Mouse (Mus musculus) hematopoietic stem cell, adult 5-6 weeks (primary cell): ENCODE results near the gene Lats1. TPM values are rescaled to one million over a fixed set of nuclear protein-coding genes. Genes with fewer than 3 reads are reported as not detected.
A peak's percentile ranks its signal among the peaks of the same experiment; 100 is the strongest.
"Not testable (repeated sequence)": the region's sequence is repeated elsewhere in the genome, so short reads cannot be mapped to it uniquely, and the experiment has no call there.

Experiments used
- ATAC-seq, 2 experiments: fragments of 125-278 bp in 1 of 2; replicated peaks in 1 of 2; 2 replicates each; pipeline ENCODE4 v1.8.0; 2016 to 2017; ENCODE audit warnings: inconsistent platforms in 2 of 2, mild to moderate bottlenecking in 2 of 2, moderate number of reproducible peaks in 2 of 2, low read depth in 1 of 2, moderate TSS enrichment in 1 of 2; ENCODE audit not compliant: low FRiP score in 2 of 2, poor library complexity in 2 of 2, severe bottlenecking in 2 of 2, insufficient read depth in 1 of 2, low TSS enrichment in 1 of 2
- total RNA-seq: library from RNA; stranded (forward); fragments of 172-1452, 232-1000 nt; gene quantifications from 2 replicates; pipeline ENCODE4 v1.2.3, GENCODE M21; 2017

Gene Lats1
- total RNA-seq, 1 experiment from 2014 or later: 28.7 TPM

DNA sequence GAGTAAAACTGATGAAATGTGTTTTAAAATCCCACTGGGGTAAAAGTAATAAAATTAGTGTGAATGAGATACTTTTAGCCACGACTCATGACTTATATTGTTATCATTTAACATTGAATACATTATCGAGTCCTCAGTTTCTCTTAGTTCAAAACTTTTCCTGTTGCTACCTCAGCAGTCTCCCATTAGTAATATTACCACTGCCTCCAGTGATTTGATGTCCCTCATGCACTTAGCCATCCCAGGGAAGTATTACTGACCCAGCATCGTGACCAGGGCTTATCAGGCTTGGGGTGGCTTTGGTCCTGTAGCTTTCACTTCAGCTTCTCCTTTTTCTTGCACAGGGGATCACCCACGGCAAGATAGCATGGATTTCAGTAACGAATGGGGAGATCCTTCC is 29.1 kb downstream of the Lats1 start:
- no peak for ATAC-seq

DNA sequence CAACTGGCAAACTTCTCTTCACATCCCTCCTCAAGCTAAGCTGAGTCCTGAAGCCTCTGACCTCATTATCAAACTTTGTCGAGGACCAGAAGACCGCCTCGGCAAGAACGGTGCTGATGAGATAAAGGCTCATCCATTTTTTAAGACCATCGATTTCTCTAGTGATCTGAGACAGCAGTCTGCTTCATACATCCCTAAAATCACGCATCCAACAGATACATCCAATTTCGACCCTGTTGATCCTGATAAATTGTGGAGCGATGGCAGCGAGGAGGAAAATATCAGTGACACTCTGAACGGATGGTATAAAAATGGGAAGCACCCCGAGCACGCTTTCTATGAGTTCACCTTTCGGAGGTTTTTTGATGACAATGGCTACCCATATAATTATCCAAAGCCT is 31.5 kb downstream of the Lats1 start:
- no peak for ATAC-seq

DNA sequence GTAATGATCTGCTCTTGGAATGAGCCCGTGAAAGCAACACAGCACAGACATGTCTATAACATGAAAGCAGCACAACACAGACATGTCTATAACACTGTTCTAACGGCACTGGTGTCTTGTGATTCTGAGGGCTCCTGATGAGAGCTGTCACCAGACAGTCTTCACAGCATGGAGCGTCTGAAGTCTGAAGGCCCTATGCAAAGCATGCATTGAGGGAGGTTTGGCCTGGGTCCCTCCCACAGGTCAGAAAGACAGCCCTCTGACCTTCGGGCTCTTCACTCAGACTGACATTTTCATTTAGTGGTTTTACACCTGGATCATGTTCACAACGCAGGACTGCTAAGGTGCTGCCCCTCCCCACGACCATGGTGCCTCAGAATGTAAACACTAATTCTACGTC is 34.0 kb downstream of the Lats1 start:
- ATAC-seq: no peak

DNA sequence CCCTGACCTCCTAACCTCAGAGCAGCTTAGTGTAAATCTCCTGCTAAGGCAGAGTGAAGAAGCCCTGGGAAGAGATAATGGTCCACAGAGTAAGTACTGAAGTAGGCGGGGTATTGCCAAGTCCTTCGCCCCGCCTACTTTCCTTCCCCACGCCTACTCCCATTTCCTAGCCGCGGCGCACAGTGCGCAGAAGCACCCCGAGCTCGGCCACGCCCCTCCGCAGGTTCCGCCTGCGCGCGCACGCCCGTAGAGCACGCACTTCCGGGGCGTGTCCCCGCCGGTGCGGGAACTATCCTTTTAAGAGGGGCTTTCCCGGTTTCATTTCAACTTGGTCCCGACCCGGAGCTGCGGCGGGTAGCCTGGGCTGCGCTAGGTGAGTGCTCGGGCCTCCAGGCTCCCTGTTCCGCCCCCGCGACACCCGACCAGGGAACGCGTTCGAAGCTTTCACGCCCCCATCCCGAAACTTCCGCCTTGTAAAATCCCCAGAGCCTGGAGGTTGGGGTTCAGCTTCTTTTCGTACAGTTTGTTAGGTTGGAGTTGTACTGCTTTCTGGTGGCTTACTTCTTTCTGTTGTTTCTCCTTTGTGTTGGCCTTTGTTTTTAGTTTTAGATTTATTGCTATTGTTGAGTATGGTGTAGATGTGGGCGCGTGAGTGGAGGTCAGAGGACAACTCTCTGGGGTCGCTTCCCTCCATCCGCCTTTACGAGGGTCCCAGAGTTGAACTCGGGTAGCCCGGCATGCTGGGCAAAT is 44.9 kb downstream of the Lats1 start, which contains the start of gene Katna1:
Gene Katna1 (plus strand): TSS at position 250 of the 750 bp plus-strand sequence.
- ATAC-seq: peak; percentile 90 to 97

DNA sequence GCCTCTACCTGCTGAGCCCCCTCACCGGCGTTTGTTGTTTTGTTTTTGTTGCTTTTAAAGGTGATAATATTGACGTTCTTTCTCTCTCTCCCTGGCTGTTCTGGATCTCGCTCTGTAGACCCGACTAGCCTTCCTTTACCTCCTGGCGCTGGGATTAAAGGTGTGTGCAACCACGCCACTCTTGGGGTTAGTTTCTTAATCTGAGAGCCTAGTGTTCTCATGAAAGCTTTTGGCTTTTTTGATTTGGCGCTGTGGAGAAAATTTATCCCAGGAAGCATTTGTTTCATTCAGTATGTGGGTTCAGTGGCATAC is 45.4 kb downstream of the Lats1 start:
- 0 out of 4 replicates have a peak, but pooled peaks of 1 of the 2 experiments have one; percentile 9 for ATAC-seq

DNA sequence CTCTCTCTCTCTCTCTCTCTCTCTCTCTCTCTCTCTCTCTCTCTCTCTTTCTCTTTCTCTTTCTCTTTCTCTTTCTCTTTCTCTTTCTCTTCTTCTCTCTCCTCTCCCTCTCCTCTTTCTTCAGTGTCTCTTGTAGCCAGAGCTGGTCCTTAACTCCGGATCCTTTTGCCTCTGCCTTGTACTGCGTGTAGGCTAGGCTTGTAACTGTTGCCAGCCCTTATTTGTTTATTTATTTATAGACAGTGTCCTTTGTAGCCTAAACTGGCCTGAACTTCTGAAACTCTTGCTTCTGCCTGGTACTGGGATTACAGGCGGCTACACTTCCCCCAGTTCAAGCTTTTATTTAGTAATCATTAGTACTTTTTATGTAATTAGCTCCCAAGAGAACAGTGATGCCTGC is 46.0 kb downstream of the Lats1 start:
- no peak for ATAC-seq

DNA sequence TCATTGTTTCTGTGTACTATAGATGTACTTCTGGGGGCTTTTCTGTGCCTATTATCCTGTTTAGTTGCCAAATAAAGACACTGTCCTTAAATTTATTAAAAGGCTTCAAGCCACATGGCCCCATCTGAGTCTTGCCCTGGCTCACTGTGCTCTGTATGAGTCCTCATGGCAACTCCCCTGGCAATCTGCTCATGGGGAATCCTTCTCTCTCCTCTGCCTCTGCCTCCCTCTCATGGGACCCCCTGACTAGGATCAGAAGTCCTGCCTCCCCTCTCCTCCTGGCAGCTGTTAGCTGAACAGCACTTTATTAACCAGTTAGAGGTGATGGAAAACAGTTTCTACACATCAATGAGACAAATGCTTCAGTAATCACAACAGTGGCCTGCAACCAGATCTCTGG is 50.6 kb downstream of the Lats1 start:
- no peak for ATAC-seq

DNA sequence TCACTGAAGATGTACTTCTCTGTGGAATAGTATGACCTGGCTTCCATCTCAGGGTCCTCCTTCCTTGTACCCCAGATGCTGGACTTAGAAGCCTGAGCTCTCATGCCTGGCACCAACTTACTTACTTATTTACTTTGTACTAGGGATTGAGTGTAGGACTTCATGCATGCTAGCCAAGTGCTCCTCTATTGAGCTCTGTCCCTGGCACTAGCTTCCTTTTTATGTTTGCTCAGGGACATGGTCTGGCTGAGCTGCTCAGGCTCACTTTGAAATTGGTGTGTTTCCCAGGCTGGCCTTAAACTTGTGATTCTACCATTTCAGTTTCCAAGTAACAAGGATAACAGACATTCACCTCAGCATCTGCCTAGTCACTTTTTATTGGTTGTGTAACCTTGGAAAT is 56.1 kb downstream of the Lats1 start:
- ATAC-seq: no peak

DNA sequence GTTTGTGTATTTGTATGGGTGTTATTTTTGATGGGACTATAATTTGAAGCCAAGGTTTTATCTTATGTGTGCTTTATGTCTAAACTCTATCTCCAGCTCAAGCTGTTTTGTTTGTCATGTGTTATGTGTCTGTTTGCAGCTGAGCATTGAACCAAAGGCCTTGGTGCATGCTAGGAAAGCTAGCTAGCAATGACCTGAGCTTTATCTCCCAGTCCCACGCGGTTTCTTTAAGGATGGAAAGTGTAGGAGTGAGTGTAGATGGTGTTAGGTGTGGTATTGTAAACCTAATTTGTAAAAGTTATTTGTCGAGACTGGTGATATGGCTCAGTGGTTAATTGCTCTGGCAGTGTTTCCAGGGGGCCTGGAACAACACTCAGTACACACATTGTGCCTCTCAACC is 56.9 kb downstream of the Lats1 start:
- no peak for ATAC-seq

DNA sequence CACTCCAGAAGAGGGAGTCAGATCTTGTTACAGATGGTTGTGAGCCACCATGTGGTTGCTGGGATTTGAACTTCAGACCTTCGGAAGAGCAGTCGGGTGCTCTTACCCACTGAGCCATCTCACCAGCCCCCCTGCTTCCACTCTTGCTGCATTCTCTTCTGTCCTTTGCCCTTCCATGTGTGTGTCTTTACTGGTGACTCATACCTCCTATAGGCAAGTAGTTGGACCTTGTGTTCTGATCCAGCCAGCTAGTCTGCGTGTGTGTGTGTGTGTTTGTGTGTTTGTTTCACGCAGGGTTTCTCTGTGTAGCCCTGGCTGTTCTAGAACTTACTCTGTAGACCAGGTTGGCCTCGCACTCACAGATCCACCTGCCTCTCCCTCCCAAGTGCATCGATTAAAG is 64.5 kb downstream of the Lats1 start:
- ATAC-seq: not testable (repeated sequence)

DNA sequence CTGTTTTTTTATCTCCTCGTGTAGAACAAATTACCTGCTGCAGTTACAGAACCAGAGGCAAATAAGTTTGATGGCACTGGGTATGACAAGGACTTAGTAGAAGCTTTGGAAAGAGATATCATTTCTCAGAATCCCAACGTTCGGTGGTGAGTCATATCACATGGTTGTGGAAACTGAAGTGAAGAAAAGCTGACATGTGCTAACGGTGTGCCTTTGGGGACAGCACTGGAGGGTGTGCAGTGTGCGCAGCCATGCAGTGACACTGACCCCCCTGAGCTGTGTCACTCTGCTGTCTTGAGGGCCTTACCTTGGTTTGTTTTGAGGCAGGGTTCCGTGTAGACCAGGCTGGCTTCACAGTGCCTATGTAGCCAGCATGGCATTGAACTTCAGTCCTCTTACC is 67.7 kb downstream of the Lats1 start:
- no peak for ATAC-seq

DNA sequence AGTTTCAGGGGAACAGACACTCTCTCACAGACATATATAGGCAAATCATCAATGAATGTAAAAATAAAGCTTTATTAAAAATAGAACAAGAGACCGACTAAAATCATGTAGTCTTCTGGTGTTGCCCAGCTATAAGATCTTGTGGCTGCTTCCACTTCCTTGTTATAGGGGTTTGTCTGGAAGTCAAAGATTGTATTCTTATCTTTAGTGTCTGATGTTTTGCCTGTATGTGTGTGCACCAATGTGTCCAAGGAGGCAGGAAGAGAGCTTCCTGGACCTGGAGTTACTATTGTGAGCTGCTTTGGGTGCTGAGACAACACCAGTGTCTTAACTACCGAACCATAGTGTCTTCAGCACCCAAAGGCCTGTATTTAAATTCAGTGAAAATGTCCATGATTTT is 76.5 kb downstream of the Lats1 start:
- no peak for ATAC-seq

Other genes starting within 250 kb of the Lats1 start
- 30.0 and 30.7 TPM in 2 replicates for gene Ulbp1, start 207.6 kb upstream of the Lats1 start, total RNA-seq
- 1.2 and 1.3 TPM in 2 replicates for gene Lrp11, start 91.4 kb upstream of the Lats1 start, total RNA-seq
- 25.8 and 26.9 TPM in 2 replicates for gene Nup43, start 13.7 kb upstream of the Lats1 start, total RNA-seq
- gene Pcmt1, start 78 bp upstream of the Lats1 start, total RNA-seq: 75.1 and 90.9 TPM in 2 replicates
- 57.5 and 65.4 TPM in 2 replicates for gene Katna1, start 44.8 kb downstream of the Lats1 start, total RNA-seq
- 56.9 and 73.2 TPM in 2 replicates for gene Ginm1, start 111.6 kb downstream of the Lats1 start, total RNA-seq
- gene Ppil4, start 111.7 kb downstream of the Lats1 start, total RNA-seq: 99.6 and 101 TPM in 2 replicates
- gene Zc3h12d, start 151.3 kb downstream of the Lats1 start, total RNA-seq: 1.4 and 2.8 TPM in 2 replicates